Mouse (Mus musculus): ENCODE data around the gene Zfand3. TPM values are rescaled to one million over a fixed set of nuclear protein-coding genes. Genes with fewer than 3 reads are reported as not detected.

The Zfand3 gene
- total and polyA plus RNA-seq, 3 experiments = 23.2 to 44.0 (median 23.5) TPM

DNA sequence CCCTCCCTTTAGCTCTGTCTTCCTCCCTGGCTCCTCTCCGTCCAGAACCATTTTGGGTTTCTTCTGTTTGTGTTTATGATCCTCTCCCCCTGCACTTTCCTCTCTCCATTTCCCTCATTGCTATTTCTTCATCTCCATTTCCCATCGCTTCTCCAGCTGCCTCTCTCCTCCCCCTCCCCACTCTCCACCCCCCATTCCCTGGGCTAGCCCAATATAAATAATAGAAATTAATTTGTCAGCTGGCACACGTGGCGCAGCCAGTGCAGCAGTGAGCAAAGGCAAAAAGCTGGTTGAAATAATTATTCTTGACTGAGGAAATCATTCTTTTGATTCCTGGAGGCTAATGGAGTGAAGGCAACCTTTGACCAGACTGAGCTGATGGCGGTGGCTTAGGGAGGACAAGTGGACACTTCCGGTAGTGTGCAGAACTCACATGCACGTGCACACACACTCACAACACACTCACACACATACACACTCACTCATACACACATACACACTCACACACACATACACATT is 34.4 kb upstream of the Zfand3 start, which contains the start of gene Mdga1:
TSS of gene Mdga1 (minus strand) at position 51 of the 519 bp plus-strand sequence.
- peaks cover 7% of the 10 kb centered on the region for H3K27me3 ChIP-seq (replicated peaks)
- dilution Hi-C loops (cut with MboI; ENCODE audit: extremely low pct_ligation_motif_present, extremely low pct_unique_long_range_greater_than_20kb, low sequenced_read_pairs) (no loop called here), in situ Hi-C loops (cut with MboI; ENCODE audit: low pct_ligation_motif_present, low pct_unique_long_range_greater_than_20kb, low sequenced_read_pairs) (no loop called here)
- no peak within 1 kb of the TSS for H3K4me2 ChIP-seq (ENCODE audit: insufficient read depth, low read depth, poor library complexity, severe bottlenecking)
- TF ChIP-seq ETS1 (conservative IDR thresholded peaks at IDR 0.05; ENCODE audit: low read depth, low read length) = no peak
- no peak within 1 kb of the TSS for H3K4me3 ChIP-seq (replicated peaks in 1 of 3; ENCODE audit: low read depth in 2 of 3, low read length in 2 of 3, poor library complexity in 1 of 3)
- H3K36me3 ChIP-seq (replicated peaks in 1 of 2; ENCODE audit: control insufficient read depth in 1 of 2, insufficient read depth in 1 of 2, low read length in 1 of 2) = no peaks in the 10 kb centered on the region
- H3K27ac ChIP-seq (ENCODE audit: insufficient read depth, low read depth) = no peak within 1 kb of the TSS
- no peaks in the 10 kb centered on the region for H3K9me3 ChIP-seq (replicated peaks; ENCODE audit: low read length)
- no peak for DNase-seq (ENCODE audit: extremely low read depth)
- no peak within 1 kb of the TSS for H3K9ac ChIP-seq (ENCODE audit: insufficient read depth, low read depth)
- no peaks in the 10 kb centered on the region for H3K79me2 ChIP-seq (replicated peaks; ENCODE audit: control insufficient read depth, extremely low read depth, insufficient read depth, poor library complexity, severe bottlenecking)
- H3K4me1 ChIP-seq (ENCODE audit: control insufficient read depth in 1 of 2, insufficient read depth in 2 of 2) = peaks cover 7 to 21% of the 10 kb centered on the region in 2 experiments

- no peak overlapping the region for H3K9ac ChIP-seq (ENCODE audit: insufficient read depth, low read depth)
- no peaks in the 10 kb centered on the region for H3K79me2 ChIP-seq (replicated peaks; ENCODE audit: control insufficient read depth, extremely low read depth, insufficient read depth, poor library complexity, severe bottlenecking)
- no peak overlapping the region for H3K27ac ChIP-seq (ENCODE audit: insufficient read depth, low read depth)
- no peak for DNase-seq (ENCODE audit: extremely low read depth)
- no peak overlapping the region for H3K4me2 ChIP-seq (ENCODE audit: insufficient read depth, low read depth, poor library complexity, severe bottlenecking)
- no peak overlapping the region for H3K4me3 ChIP-seq (replicated peaks in 1 of 3; ENCODE audit: low read depth in 2 of 3, low read length in 2 of 3, poor library complexity in 1 of 3)
- dilution Hi-C loops (cut with MboI; ENCODE audit: extremely low pct_ligation_motif_present, extremely low pct_unique_long_range_greater_than_20kb, low sequenced_read_pairs) (no loop called here), in situ Hi-C loops (cut with MboI; ENCODE audit: low pct_ligation_motif_present, low pct_unique_long_range_greater_than_20kb, low sequenced_read_pairs) (no loop called here)
- H3K27me3 ChIP-seq (replicated peaks) = peaks cover 7% of the 10 kb centered on the region
- peaks cover 0 to 7% of the 10 kb centered on the region in 2 experiments; a peak in 2 of 4 replicates for H3K4me1 ChIP-seq (ENCODE audit: control insufficient read depth in 1 of 2, insufficient read depth in 2 of 2)
- no peaks in the 10 kb centered on the region for H3K9me3 ChIP-seq (replicated peaks; ENCODE audit: low read length)
- no peaks in the 10 kb centered on the region for H3K36me3 ChIP-seq (replicated peaks in 1 of 2; ENCODE audit: control insufficient read depth in 1 of 2, insufficient read depth in 1 of 2, low read length in 1 of 2)
- TF ChIP-seq TCF12 (IDR thresholded peaks at IDR 0.05; ENCODE audit: low read depth, low read length) = no peak
- TF ChIP-seq MAZ (IDR thresholded peaks at IDR 0.05; ENCODE audit: low read depth, low read length) = no peak
- TF ChIP-seq JUN (IDR thresholded peaks at IDR 0.05; ENCODE audit: insufficient read depth, low read depth, low read length) = no peak
- TF ChIP-seq USF1 (IDR thresholded peaks at IDR 0.05; ENCODE audit: low read depth, low read length) = no peak
- no peak for TF ChIP-seq BHLHE40 (IDR thresholded peaks at IDR 0.05; ENCODE audit: low read depth, low read length)
- no peak for TF ChIP-seq MAFK (IDR thresholded peaks at IDR 0.05; ENCODE audit: insufficient replicate concordance, low read length)
- no peak for TF ChIP-seq EP300 (IDR thresholded peaks at IDR 0.05; ENCODE audit: low read length)
- no peak for TF ChIP-seq MAX (IDR thresholded peaks at IDR 0.05; ENCODE audit: low read length)
- no peak for TF ChIP-seq TBP (conservative IDR thresholded peaks at IDR 0.05; ENCODE audit: low read depth, low read length)
- no peak for TF ChIP-seq JUND (conservative IDR thresholded peaks at IDR 0.05; ENCODE audit: low read depth, low read length)
- TF ChIP-seq CHD2 (IDR thresholded peaks at IDR 0.05; ENCODE audit: low read length) = no peak
These were observed 32.6 kb upstream of the Zfand3 start for GRCm38 (mm10) chr17:29971761-29972432.

DNA sequence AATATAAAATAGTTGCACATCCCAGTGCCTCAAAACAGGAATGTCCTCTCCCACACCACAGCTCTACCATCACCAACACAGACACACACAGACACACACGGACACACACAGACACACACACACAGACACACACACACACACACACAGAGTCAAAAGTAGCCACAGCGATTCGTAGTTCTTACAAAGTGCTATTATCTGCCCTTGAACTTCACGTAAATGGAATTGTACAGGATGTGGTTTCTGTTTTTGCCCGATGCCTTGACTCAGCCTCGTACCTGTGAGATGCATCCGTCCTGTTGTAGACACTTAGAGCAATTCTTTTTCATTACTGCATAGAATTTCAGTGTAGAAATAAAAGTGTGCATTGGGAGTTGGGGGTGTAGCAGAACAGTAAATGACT is 31.3 kb upstream of the Zfand3 start:
- H3K4me3 ChIP-seq (replicated peaks in 1 of 3; ENCODE audit: low read depth in 2 of 3, low read length in 2 of 3, poor library complexity in 1 of 3) = no peak overlapping the region
- no peaks in the 10 kb centered on the region for H3K79me2 ChIP-seq (replicated peaks; ENCODE audit: control insufficient read depth, extremely low read depth, insufficient read depth, poor library complexity, severe bottlenecking)
- H3K27me3 ChIP-seq (replicated peaks) = peaks cover 4% of the 10 kb centered on the region
- no peak overlapping the region for H3K27ac ChIP-seq (ENCODE audit: insufficient read depth, low read depth)
- no peaks in the 10 kb centered on the region for H3K36me3 ChIP-seq (replicated peaks in 1 of 2; ENCODE audit: control insufficient read depth in 1 of 2, insufficient read depth in 1 of 2, low read length in 1 of 2)
- H3K4me2 ChIP-seq (ENCODE audit: insufficient read depth, low read depth, poor library complexity, severe bottlenecking) = no peak overlapping the region
- DNase-seq (ENCODE audit: extremely low read depth) = no peak
- dilution Hi-C loops (cut with MboI; ENCODE audit: extremely low pct_ligation_motif_present, extremely low pct_unique_long_range_greater_than_20kb, low sequenced_read_pairs) = no loop called here
- in situ Hi-C loops (cut with MboI; ENCODE audit: low pct_ligation_motif_present, low pct_unique_long_range_greater_than_20kb, low sequenced_read_pairs) = no loop called here
- no peak overlapping the region for H3K9ac ChIP-seq (ENCODE audit: insufficient read depth, low read depth)
- peaks cover 0 to 4% of the 10 kb centered on the region in 2 experiments; a peak in 1 of 4 replicates for H3K4me1 ChIP-seq (ENCODE audit: control insufficient read depth in 1 of 2, insufficient read depth in 2 of 2)
- H3K9me3 ChIP-seq (replicated peaks; ENCODE audit: low read length) = no peaks in the 10 kb centered on the region
- TF ChIP-seq IRF4 (IDR thresholded peaks at IDR 0.05; ENCODE audit: low read depth, low read length) (no peak), ZC3H11A (IDR thresholded peaks at IDR 0.05; ENCODE audit: low read depth, low read length) (no peak), ZNF384 (IDR thresholded peaks at IDR 0.05; ENCODE audit: low read depth, low read length) (no peak), BHLHE40 (IDR thresholded peaks at IDR 0.05; ENCODE audit: low read depth, low read length) (no peak), CHD1 (IDR thresholded peaks at IDR 0.05; ENCODE audit: low read depth, low read length) (no peak), TBP (conservative IDR thresholded peaks at IDR 0.05; ENCODE audit: low read depth, low read length) (no peak), MAX (IDR thresholded peaks at IDR 0.05; ENCODE audit: low read length) (no peak), USF1 (IDR thresholded peaks at IDR 0.05; ENCODE audit: low read depth, low read length) (no peak), NELFE (IDR thresholded peaks at IDR 0.05; ENCODE audit: low read depth, low read length) (no peak), TCF12 (IDR thresholded peaks at IDR 0.05; ENCODE audit: low read depth, low read length) (no peak), MXI1 (IDR thresholded peaks at IDR 0.05; ENCODE audit: low read depth, low read length) (no peak), E2F4 (IDR thresholded peaks at IDR 0.05; ENCODE audit: insufficient replicate concordance, low read depth, low read length) (no peak), GABPA (IDR thresholded peaks at IDR 0.05; ENCODE audit: insufficient replicate concordance, low read depth, low read length) (no peak), MYC (IDR thresholded peaks at IDR 0.05; ENCODE audit: low read depth, low read length) (no peak), JUN (IDR thresholded peaks at IDR 0.05; ENCODE audit: insufficient read depth, low read depth, low read length) (no peak), SMC3 (IDR thresholded peaks at IDR 0.05; ENCODE audit: low read depth, low read length) (no peak), MEF2A (IDR thresholded peaks at IDR 0.05; ENCODE audit: borderline replicate concordance, low read depth, low read length) (no peak)
